Mouse (Mus musculus) neural tube, embryonic 14.5 days (tissue): ENCODE data around the gene Atrx. TPM values are rescaled to one million over a fixed set of nuclear protein-coding genes. Genes with fewer than 3 reads are reported as not detected.
"Not testable (repeated sequence)": the region's sequence is repeated elsewhere in the genome, so short reads cannot be mapped to it uniquely, and the experiment has no call there.

Experiments used
- ATAC-seq: fragments of 200-750 bp; cut with Nextera tagmentation; 2 replicates; pipeline ENCODE4 v1.8.0; 2017; ENCODE audit warnings: low read depth, mild to moderate bottlenecking, moderate TSS enrichment, moderate library complexity
- H3K27ac ChIP-seq: fragments of 300-500 bp; sonication (generic); 2 replicates; pipeline ENCODE4 v1.5.1; 2014; ENCODE audit warnings: low read depth, mild to moderate bottlenecking, control low read depth, low read length, moderate library complexity, mixed read lengths
- H3K27me3 ChIP-seq: fragments of 300-500 bp; sonication (generic); 2 replicates; pipeline ENCODE4 v1.6.1; 2014; ENCODE audit warnings: low read length; ENCODE audit not compliant: control insufficient read depth, insufficient read depth
- H3K36me3 ChIP-seq: fragments of 300-500 bp; sonication (generic); 2 replicates; pipeline ENCODE4 v1.6.1; 2014; ENCODE audit warnings: low read length, mixed read lengths; ENCODE audit not compliant: control insufficient read depth, insufficient read depth
- H3K4me1 ChIP-seq: fragments of 300-500 bp; sonication (generic); 2 replicates; pipeline ENCODE4 v1.6.1; 2014; ENCODE audit warnings: low read length; ENCODE audit not compliant: control insufficient read depth, insufficient read depth
- H3K4me2 ChIP-seq: fragments of 300-500 bp; sonication (generic); 2 replicates; pipeline ENCODE4 v1.6.1; 2014; ENCODE audit warnings: mild to moderate bottlenecking, low read depth, low read length, control low read depth
- H3K4me3 ChIP-seq: fragments of 300-500 bp; sonication (generic); 2 replicates; pipeline ENCODE4 v1.5.1; 2014; ENCODE audit warnings: low read depth, low read length, control low read depth, mixed read lengths
- H3K9ac ChIP-seq: fragments of 300-500 bp; sonication (generic); replicated peaks from 2 replicates; pipeline ENCODE4 v1.6.1; 2014; ENCODE audit warnings: low read depth, mild to moderate bottlenecking, control low read depth, low read length, mixed read lengths
- H3K9me3 ChIP-seq: fragments of 300-500 bp; sonication (generic); 2 replicates; pipeline ENCODE4 v1.6.1; 2016; ENCODE audit warnings: low read length; ENCODE audit not compliant: control insufficient read depth
- WGBS: fragments of 180-500 bp; shearing (Covaris S2); extraction: QIAGEN DNeasy Blood & Tissue Kit; methylation state at CpG from one replicate; pipeline ENCODE4 v1.1.7; 2014; 5-methylcytosine and 5-hydroxymethylcytosine counted together
- polyA plus RNA-seq: library from polyadenylated mRNA; unstranded; fragments of >200 nt; fragmentation: Nextera tagmentation; extraction: Ambion mirVana; gene quantifications from 2 replicates; pipeline ENCODE4 v1.2.1, GENCODE M21; 2014

Atrx gene
- polyA plus RNA-seq, 1 experiment from 2014 or later: 266 TPM

DNA sequence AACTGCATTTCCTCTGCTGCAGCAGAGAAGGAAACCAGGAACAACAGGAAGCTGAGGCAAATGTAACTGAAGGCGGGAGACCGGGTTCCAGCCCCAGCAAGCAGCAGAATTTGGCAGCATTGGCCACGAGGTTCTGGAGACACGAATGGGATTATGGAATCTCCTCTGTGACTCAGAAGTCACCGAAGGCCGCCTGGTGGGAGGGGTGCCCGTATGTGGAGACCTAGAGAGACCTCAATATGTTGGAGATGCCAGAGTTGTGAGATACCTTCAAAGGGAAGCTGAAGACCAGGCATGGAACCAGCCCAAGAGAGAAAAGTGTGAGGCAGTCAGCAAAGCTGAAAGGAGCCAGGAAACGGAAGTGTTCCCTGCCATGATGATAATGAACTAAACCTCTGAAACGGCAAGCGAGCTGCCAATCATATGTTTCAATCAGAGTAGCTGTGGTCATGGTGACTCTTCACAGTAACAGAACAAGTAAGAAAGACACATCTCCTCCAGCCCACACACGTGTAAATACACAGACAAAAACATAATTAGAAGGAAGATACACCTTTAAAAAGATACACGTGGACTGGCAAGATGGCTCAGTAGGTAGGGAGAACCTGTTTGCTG, 3.0 kb downstream of the Atrx start:
- WGBS: 81% methylated on average over 12 of the region's 12 CpGs
- H3K9ac ChIP-seq: no peak overlapping the region
- H3K27ac ChIP-seq: no peak overlapping the region
- no peak for ATAC-seq
- no peaks in the 10 kb centered on the region for H3K27me3 ChIP-seq
- peaks cover 7% of the 10 kb centered on the region; the same call in 1 of the 2 replicates for H3K4me1 ChIP-seq
- peak overlapping the region; percentile 46; the same call in 1 of the 2 replicates for H3K4me2 ChIP-seq
- H3K9me3 ChIP-seq: no peaks in the 10 kb centered on the region
- no peak overlapping the region for H3K4me3 ChIP-seq
- no peaks in the 10 kb centered on the region for H3K36me3 ChIP-seq

DNA sequence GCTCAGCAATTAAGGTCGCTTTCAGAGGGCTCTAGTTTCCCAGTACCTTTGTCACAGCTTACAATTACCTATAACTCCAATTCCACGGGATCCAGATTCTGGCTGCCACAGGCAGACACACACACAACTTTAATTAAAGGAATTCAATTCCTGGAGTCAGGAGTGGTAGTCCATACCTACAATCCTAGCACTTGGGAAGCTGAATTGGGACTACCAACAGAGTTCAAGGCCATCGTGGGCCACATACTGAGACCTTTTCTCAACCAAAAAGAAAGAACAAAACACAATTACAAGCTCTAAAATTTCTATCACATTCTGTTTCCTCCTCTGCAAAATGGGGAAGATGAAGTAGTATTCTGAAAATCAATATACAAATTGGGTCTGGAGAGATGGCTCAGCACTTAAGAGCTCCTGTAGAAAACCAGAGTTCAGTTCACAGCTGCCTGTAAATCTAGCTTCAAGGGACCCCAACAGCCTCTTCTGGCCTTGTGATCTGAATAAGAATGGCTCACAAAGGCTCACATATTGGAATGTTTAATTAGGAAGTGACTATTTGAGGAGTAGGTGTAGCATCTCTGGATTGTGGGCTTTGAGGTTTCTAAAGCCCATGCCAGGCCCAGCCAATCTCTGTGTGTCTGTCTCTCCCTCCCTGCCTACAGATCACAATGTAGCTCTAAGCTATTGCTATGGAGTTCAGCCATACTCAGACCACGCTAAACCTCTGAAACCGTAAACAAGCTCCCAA, 4.7 kb downstream of the Atrx start:
- no peak for ATAC-seq
- 84% methylated on average over 5 of the region's 5 CpGs for WGBS

DNA sequence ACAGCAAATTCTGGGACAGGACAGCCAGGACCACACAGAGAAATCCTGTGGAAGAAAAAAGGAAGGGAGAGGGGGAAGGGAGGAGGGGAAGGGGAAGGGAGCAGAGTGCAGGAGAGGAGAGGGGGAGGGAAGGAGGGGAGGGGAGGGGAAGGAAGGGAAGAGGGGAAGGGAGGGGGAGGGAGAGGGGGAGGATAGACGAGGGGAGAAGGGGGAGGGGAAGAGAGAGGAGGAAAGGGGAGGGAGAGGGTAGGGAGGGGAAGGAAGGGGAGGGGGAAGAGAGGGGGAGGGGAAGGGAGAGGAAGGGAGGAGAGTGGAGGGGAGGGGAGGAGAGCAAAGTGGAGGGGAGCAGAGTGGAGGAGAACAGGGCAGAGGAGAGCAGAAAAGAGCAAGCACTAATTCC, 5.3 kb downstream of the Atrx start:
- Histone ChIP-seq H3K4me2 (no peak overlapping the region), H3K36me3 (no peaks in the 10 kb centered on the region), H3K4me3 (no peak overlapping the region), H3K27ac (no peak overlapping the region), H3K9me3 (no peaks in the 10 kb centered on the region), H3K4me1 (peaks cover 7% of the 10 kb centered on the region; the same call in 1 of the 2 replicates), H3K27me3 (no peaks in the 10 kb centered on the region), H3K9ac (no peak overlapping the region)
- ATAC-seq: no peak
- no CpG with 5 or more reads among the region's 1 CpGs for WGBS

More for the DNA sequence above, 4.7 kb downstream of the Atrx start:
- no peak overlapping the region for H3K4me3 ChIP-seq
- H3K4me2 ChIP-seq: no peak overlapping the region
- no peaks in the 10 kb centered on the region for H3K27me3 ChIP-seq
- no peaks in the 10 kb centered on the region for H3K36me3 ChIP-seq
- peaks cover 7% of the 10 kb centered on the region; the same call in 1 of the 2 replicates for H3K4me1 ChIP-seq
- H3K27ac ChIP-seq: no peak overlapping the region
- no peaks in the 10 kb centered on the region for H3K9me3 ChIP-seq
- no peak overlapping the region for H3K9ac ChIP-seq

DNA sequence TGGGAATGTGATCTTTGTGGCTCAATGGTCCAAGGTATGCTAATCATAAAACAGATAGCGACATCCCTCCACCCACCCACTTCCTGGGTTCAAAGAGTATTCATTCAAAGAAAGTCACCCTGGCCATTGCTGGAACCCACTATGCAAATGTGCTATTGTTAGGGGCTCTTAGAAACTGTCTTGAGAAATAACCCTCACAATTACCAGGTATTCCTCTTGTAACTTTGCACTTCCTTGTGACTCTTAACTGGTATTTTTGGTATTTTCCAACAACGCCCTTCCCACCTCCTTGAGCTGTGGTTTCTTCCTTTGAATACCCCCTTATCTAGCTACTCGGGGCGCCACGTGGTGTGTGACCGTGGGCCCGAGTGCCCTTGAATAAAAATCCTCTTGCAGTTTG, 6.2 kb downstream of the Atrx start:
- H3K27ac ChIP-seq, H3K9me3 ChIP-seq: not testable (repeated sequence)
- 90% methylated on average over 7 of the region's 7 CpGs for WGBS

DNA sequence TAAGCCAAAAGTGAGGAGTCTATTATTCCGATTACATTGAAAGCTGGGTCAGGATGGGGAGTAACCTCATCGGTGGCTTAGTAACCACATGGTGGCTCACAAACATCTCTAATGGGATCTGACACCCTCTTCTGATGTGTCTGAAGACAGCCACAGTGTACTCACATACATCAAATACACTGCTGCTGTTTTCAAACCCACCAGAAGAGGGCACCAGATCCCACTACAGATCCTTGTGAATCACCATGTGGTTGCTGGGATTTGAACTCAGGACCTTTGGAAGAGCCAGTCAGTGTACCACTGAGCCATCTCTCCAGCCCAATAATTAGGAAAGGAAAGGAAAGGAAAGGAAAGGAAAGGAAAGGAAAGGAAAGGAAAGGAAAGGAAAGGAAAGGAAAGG, 7.8 kb downstream of the Atrx start:
- 91% methylated on average over 2 of the region's 2 CpGs for WGBS
- ATAC-seq: no peak
- Histone ChIP-seq H3K4me1 (peaks cover under 1% of the 10 kb centered on the region; the same call in 1 of the 2 replicates), H3K27ac (no peak overlapping the region), H3K9me3 (no peaks in the 10 kb centered on the region), H3K36me3 (no peaks in the 10 kb centered on the region), H3K27me3 (no peaks in the 10 kb centered on the region), H3K4me3 (no peak overlapping the region), H3K9ac (no peak overlapping the region), H3K4me2 (no peak overlapping the region)

More for the DNA sequence above, 6.2 kb downstream of the Atrx start:
- not testable (repeated sequence) for ATAC-seq, H3K4me1 ChIP-seq, H3K4me3 ChIP-seq, H3K4me2 ChIP-seq, H3K9ac ChIP-seq, H3K36me3 ChIP-seq, H3K27me3 ChIP-seq

DNA sequence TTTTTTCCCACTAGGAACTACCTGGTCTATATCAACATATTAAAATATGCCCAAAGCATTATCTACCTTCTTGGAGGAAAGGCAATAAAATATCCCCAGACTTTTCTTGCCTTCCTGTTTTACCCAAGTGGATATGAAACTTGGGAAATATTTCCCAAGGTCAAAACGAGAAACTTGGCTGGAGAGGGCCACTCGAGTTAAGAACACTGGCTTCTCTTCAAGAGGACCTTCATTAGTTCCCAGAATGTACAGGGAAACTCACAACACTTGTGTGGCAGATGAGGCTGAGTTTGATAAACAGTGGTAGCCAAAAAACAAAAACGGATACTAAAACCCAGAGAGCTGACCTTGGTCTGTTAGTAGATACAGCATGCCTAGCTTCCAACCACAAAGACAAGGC, 17.5 kb downstream of the Atrx start:
- Histone ChIP-seq H3K4me2 (no peak overlapping the region), H3K4me1 (no peaks in the 10 kb centered on the region), H3K9ac (no peak overlapping the region), H3K27me3 (no peaks in the 10 kb centered on the region), H3K27ac (no peak overlapping the region), H3K4me3 (no peak overlapping the region), H3K36me3 (no peaks in the 10 kb centered on the region), H3K9me3 (no peaks in the 10 kb centered on the region)
- 84% methylated on average over 3 of the region's 3 CpGs for WGBS
- ATAC-seq: no peak

DNA sequence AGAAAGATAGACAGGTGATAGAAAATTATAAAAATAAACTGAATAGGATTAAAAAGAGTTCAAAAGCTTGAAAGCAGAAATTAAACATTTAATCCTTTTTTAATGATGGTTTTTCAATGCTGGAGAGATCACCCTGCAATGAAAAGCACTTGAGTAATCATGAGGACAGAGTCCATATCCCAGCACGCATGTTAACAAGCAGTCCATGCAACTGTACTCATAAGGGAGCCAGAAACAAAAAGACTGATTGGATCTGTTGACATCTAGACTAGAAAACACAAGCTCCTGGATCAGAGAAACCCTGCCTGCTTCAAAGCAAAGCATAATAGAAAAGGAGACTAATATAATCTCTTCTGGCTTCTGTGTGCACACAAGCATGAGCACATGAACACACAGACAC, 27.6 kb downstream of the Atrx start:
- 75% methylated on average over 1 of the region's 1 CpGs for WGBS
- no peak for ATAC-seq
- H3K9ac ChIP-seq: no peak overlapping the region

DNA sequence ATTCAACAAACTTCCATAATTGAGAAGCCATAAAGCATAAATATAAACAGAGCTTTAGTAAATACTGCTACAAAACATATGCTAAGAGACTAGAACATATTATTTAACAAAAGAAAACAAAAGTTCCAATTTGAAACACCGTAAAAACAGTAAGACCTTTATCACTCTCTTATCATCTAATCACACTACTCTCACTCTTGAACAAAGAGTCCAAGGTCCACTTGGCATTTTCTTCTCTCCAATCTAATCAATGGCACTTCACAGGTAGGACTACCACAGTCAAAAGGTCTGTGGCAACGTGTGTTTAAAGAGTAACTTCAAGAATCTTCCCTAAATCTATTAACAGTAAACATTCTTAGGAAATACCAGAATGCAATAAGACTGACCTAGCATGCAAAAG, 42.3 kb downstream of the Atrx start:
- ATAC-seq: no peak
- Histone ChIP-seq H3K36me3 (no peaks in the 10 kb centered on the region), H3K4me1 (no peaks in the 10 kb centered on the region), H3K27ac (no peak overlapping the region), H3K4me3 (no peak overlapping the region), H3K4me2 (no peak overlapping the region), H3K27me3 (no peaks in the 10 kb centered on the region), H3K9ac (no peak overlapping the region), H3K9me3 (no peaks in the 10 kb centered on the region)
- WGBS: 86% methylated on average over 2 of the region's 2 CpGs

More for the DNA sequence above, 27.6 kb downstream of the Atrx start:
- Histone ChIP-seq H3K4me3 (no peak overlapping the region), H3K9me3 (no peaks in the 10 kb centered on the region), H3K27ac (no peak overlapping the region), H3K36me3 (no peaks in the 10 kb centered on the region), H3K4me1 (no peaks in the 10 kb centered on the region), H3K27me3 (no peaks in the 10 kb centered on the region), H3K4me2 (no peak overlapping the region)

DNA sequence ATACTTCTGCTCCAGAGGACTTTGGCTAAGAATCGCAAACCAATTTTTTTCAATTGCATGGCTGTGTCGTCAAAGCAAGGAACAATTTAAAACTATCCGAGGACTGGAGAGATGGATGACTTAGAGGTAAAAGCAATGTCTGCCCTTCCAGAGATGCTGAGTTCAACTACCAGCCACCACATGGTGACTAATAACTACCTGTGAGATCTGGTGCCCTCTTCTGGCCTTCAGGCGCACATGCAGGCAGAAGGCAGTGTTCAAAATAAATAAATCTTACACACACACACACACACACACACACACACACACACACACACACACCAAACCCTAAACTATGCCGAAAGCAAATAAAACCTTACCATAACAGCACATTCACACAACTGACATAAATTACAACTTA, 64.8 kb downstream of the Atrx start:
- H3K27ac ChIP-seq: no peak overlapping the region
- H3K9me3 ChIP-seq: no peaks in the 10 kb centered on the region
- ATAC-seq: no peak
- no peaks in the 10 kb centered on the region for H3K4me1 ChIP-seq
- 88% methylated on average over 5 of the region's 5 CpGs for WGBS
- H3K36me3 ChIP-seq: no peaks in the 10 kb centered on the region
- no peak overlapping the region for H3K4me3 ChIP-seq
- H3K9ac ChIP-seq: no peak overlapping the region
- no peaks in the 10 kb centered on the region for H3K27me3 ChIP-seq
- H3K4me2 ChIP-seq: no peak overlapping the region
